Mouse (Mus musculus) CH12.LX (cell line): ENCODE results near the gene Ddx41.

Experiments used
- CHD1 ChIP-seq: IDR thresholded peaks from 2 replicates; pipeline ENCODE4 v1.6.1; 2012; ENCODE audit warnings: low read depth, low read length, improper control_type of control experiment, inconsistent platforms
- CTCF ChIP-seq, 2 experiments: IDR thresholded peaks in 1 of 2; conservative IDR thresholded peaks in 1 of 2; 2 replicates each; pipeline ENCODE4 v1.5.1; 2011 to 2012; ENCODE audit warnings: low read depth in 2 of 2, low read length in 2 of 2, improper control_type of control experiment in 1 of 2, inconsistent platforms in 1 of 2, mild to moderate bottlenecking in 1 of 2, moderate library complexity in 1 of 2
- E2F4 ChIP-seq: IDR thresholded peaks from 2 replicates; pipeline ENCODE4 v1.6.1; 2011; ENCODE audit warnings: low read depth, low read length, improper control_type of control experiment; ENCODE audit not compliant: insufficient replicate concordance
- ELF1 ChIP-seq: IDR thresholded peaks from 2 replicates; pipeline ENCODE4 v1.6.1; 2014; ENCODE audit warnings: low read depth, mild to moderate bottlenecking, inconsistent platforms, low read length, improper control_type of control experiment
- JUND ChIP-seq: conservative IDR thresholded peaks from 2 replicates; pipeline ENCODE4 v1.6.1; 2011; ENCODE audit warnings: low read depth, low read length, improper control_type of control experiment
- MXI1 ChIP-seq: IDR thresholded peaks from 2 replicates; pipeline ENCODE4 v1.6.1; 2011; ENCODE audit warnings: mild to moderate bottlenecking, low read depth, low read length, improper control_type of control experiment
- POLR2A ChIP-seq: IDR thresholded peaks from 2 replicates; pipeline ENCODE4 v1.6.1; 2011; ENCODE audit warnings: low read depth, mild to moderate bottlenecking, improper control_type of control experiment, low read length
- SIN3A ChIP-seq: IDR thresholded peaks from 2 replicates; pipeline ENCODE4 v1.6.1; 2012; ENCODE audit warnings: low read length, improper control_type of control experiment, inconsistent platforms
- SMC3 ChIP-seq: IDR thresholded peaks from 2 replicates; pipeline ENCODE4 v1.6.1; 2011; ENCODE audit warnings: low read depth, low read length, improper control_type of control experiment
- TCF12 ChIP-seq: IDR thresholded peaks from 2 replicates; pipeline ENCODE4 v1.6.1; 2014; ENCODE audit warnings: low read depth, mild to moderate bottlenecking, inconsistent platforms, low read length, improper control_type of control experiment
- USF1 ChIP-seq: IDR thresholded peaks from 2 replicates; pipeline ENCODE4 v1.6.1; 2014; ENCODE audit warnings: low read depth, mild to moderate bottlenecking, inconsistent platforms, low read length, improper control_type of control experiment
- ZNF384 ChIP-seq: IDR thresholded peaks from 2 replicates; pipeline ENCODE4 v1.6.1; 2012; ENCODE audit warnings: low read depth, low read length, improper control_type of control experiment, inconsistent platforms

- TF ChIP-seq ZNF384 (no peak), USF1 (no peak), TCF12 (no peak), POLR2A (no peak), E2F4 (no peak), MXI1 (no peak), CTCF (conservative IDR thresholded peaks at IDR 0.05 in 1 of 2, IDR thresholded peaks at IDR 0.05 in 1 of 2; ENCODE audit: low read depth in 2 of 2, low read length in 2 of 2) (no peak), ELF1 (no peak), SMC3 (no peak), CHD1 (no peak), JUND (no peak), SIN3A (no peak)
Observed at GRCm38 (mm10) chr13:55502405-55502804, 34.1 kb downstream of the Ddx41 start.
